Mouse (Mus musculus) liver, adult 2 months (tissue): Measurements from ENCODE around the gene Cacna2d3.

Experiments used
- CTCF ChIP-seq: fragments of 200-500 bp; IDR thresholded peaks from 2 replicates; pipeline ENCODE4 v1.5.1; 2011; ENCODE audit warnings: low read depth, low read length, control low read depth
- POLR2A ChIP-seq: fragments of 200-500 bp; IDR thresholded peaks from 2 replicates; pipeline ENCODE4 v1.6.1; 2011; ENCODE audit warnings: low read length, control low read depth; ENCODE audit not compliant: insufficient read depth; ENCODE audit errors: extremely low read depth

- TF ChIP-seq POLR2A: no peak
- TF ChIP-seq CTCF: no peak
Measured at GRCm38 (mm10) chr14:29082171-29082570, 639.5 kb downstream of the Cacna2d3 start.
